Mouse (Mus musculus) right cerebral cortex, postnatal 36 days (tissue): ENCODE measurements at regions not wholly inside any gene's neighbourhood (a gene's known extent, or its start where the extent isn't known, plus 50 kb on each side); places are given as distances from the start of the nearest gene placed in this dataset.
A peak's percentile ranks its signal among the peaks of the same experiment; 100 is the strongest.
"Not testable (repeated sequence)": the region's sequence is repeated elsewhere in the genome, so short reads cannot be mapped to it uniquely, and the experiment has no call there.

Experiments
- DNase-seq, 2 experiments: peaks; one replicate each; pipeline ENCODE4 v3.0.0; 2022; ENCODE audit warnings: low spot score in 2 of 2, mixed read lengths in 1 of 2

DNA sequence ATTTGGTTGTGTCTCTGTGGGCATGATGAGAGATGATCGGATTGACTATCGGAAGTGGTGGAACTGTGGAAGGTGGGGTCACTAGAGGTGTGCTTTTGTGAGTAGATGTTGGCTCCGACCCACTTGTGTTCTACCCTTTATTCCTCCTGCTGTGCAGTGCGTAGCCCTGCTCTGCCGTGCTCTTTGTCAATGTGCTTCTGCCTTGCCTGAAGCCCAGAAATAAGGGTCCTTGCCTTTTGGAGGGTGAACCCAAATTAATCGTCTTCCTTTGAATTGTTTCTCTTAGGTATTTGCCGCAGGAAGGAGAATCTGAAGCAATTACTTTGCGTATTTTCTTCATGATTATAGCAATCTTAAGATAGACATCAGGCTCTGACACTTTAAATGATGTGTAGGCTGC lies 421.6 kb upstream of the Zfp507 start:
- DNase-seq: no peak

GRCm38 (mm10) chr7:36218386-36218785 lies 415.6 kb upstream of the Zfp507 start:
- DNase-seq: no peak

- no peak for DNase-seq
Measured at GRCm38 (mm10) chr7:36210034-36210433, 407.2 kb upstream of the Zfp507 start.

DNA sequence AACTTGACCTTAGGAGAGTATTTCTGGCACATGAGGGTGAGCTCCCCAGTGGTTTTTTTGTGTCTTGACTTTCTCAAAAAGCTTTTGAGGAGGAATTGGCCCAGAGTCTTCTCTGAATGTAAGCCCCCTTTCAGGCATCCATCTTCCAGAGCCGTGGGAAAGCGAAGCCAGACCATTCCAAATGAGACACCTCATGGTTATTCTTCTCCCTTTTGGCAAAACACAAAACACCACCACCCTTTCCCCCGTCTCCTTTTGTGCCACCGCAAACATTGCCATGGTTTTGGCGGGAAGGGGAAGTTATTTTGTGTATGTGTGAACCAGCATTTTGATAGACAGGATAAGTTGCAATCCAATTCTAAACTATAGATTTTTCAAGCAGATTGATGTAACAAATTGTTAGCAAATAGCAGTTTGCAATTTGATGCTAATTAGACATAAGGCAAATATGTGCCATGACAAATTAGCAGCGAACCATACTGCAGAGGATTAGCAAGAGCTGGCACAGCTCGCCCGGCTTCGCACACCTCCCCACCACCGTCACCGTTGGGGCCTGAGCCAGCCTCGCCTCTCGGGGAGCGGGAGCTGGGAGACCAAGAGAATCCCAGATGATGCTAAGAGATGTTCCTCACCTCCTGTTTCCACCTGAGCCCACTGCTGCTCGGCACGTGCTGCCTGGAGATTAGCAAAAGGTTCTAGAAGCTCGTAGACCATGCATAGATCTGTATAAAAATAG lies 404.9 kb upstream of the Zfp507 start:
- DNase-seq: peak; percentile 13 to 54

GRCm38 (mm10) chr7:36198091-36198700 lies 395.4 kb upstream of the Zfp507 start:
- DNase-seq: no peak

DNA sequence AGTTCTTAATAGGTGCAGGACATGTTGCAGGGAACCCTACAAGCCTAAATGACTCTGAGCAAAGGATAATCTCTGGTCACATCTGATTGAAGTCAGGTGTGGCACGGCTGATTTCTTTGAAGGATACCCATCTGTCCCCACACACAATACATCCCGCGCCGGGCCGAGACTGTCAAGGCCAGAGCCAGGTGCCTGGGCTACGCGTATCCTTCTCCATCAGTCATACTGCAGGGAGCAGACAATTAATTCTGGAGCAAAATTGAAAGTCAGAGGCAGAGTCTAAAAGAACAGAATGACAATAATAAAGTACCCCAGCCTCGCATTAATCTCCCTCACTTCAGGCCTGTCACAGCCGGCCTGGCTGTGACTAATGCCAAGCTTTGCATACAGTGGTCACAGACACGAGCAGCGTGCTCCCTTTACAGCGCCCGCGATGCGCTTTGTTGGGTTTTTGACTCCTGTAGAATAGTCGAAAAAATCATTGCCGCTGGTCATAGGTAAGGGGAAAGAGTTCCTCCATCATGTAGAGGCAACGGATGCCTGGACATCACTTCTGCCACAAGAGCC lies 393.4 kb upstream of the Zfp507 start:
- no peak for DNase-seq

GRCm38 (mm10) chr7:36192645-36193044 lies 389.8 kb upstream of the Zfp507 start:
- DNase-seq: no peak

GRCm38 (mm10) chr7:36177947-36178346 lies 375.1 kb upstream of the Zfp507 start:
- DNase-seq: peak in 1 of 2 experiments; percentile 12

- peak in 1 of 2 experiments; percentile 14 for DNase-seq
Measured at GRCm38 (mm10) chr7:36175296-36175695, 372.5 kb upstream of the Zfp507 start.

DNA sequence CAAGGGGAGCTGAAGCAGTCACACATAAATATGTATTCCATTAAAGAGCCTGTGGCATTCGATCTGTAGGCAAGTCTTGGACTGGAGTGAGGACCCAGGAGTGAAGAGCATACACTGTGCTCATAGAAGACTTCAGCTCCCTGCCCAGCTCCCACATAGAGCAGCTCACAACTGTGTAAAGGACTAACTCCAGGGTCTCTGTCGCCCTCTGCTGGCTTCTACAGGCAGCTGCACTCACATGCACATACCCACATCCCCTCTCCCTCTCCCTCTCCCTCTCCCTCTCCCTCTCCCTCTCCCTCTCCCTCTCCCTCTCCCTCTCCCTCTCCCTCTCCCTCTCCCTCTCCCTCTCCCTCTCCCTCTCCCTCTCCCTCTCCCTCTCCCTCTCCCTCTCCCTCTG lies 369.7 kb upstream of the Zfp507 start:
- DNase-seq: not testable (repeated sequence)

DNA sequence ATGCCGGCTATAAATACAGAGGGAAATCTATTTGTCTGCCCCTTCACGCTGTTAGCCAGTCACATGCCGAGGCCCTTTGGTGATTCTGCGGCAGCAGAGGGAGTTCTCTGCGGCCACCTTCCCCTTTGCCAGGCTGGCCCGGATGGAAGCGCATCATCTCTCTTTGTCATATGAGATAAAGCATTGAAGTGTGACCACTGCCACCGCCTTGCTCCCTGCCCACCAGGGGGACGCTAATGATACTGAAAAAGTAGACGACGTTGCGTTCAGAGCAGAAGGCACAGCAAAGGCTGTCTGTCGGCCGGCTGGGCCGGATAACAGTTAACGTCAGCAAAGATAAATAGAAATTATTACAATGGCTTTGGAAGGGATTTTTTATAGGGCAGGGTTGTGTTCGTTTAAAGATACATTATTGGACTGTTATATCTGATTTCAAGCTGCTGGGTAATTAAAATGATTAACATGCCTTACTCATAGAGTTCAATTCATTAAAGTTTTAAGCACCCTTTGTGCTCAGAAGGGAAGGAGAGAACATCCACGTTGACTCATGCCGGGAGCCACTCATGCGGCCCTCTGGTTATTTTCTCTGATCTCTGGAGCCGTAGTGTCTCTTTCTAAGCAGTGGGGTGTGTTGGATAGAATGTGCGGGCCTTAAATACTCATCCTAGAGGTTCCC lies 354.6 kb upstream of the Zfp507 start:
- no peak for DNase-seq

- no peak for DNase-seq
Measured at GRCm38 (mm10) chr7:36156595-36156994, 353.8 kb upstream of the Zfp507 start.

GRCm38 (mm10) chr7:36155576-36155975 lies 352.8 kb upstream of the Zfp507 start:
- DNase-seq: no peak

DNA sequence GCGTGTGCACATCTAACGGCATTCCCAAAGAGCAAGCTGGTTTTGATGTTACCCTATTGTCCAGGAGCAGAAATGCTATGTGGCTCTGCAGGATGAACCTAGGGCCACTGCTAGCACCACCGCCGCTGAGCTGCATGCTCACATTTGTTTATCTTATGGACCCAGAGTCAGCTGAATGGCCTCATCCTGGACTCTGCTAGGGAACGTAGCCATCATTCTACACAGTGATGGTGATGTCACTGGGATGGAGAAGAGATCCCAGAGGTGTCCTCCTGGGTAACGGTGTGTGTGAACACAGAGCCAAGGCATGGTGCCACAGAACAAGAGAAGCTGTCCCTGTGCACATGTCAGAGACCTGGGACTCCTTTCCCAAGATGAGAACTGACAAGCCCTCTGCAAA lies 352.4 kb upstream of the Zfp507 start:
- DNase-seq: no peak

DNA sequence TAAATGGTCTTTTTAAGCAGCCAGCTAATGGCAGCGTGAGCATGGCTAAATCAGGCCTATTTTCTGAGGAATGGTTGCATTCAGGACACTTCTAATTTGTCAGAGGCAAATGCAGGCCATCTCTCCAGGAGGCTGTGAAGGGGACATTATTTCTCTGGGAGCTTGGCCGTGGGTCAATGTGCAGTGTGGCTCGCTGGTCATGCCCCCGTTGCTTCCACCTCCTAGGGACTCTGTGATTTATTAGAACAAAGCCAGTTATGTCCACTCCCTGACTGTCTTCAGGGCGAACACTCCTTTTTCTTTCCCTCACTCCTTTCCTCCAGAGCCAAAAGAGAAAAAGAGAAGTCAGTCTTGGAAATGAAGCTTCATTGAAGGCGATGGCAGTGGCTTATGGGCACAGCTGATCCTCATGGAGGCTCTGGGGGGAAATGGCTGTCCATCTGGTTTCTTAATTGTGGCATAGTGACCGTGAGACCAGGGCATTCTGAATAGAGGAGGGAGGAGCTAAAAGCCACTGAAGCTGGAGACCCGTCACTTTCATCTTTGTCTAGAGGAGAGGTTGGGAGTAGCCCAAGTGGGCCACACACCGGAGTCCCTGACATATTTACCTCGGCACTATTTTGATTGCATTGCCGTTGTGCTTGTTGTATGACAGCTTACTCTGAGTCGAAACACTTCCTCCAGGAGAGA lies 348.2 kb upstream of the Zfp507 start:
- DNase-seq: no peak

DNA sequence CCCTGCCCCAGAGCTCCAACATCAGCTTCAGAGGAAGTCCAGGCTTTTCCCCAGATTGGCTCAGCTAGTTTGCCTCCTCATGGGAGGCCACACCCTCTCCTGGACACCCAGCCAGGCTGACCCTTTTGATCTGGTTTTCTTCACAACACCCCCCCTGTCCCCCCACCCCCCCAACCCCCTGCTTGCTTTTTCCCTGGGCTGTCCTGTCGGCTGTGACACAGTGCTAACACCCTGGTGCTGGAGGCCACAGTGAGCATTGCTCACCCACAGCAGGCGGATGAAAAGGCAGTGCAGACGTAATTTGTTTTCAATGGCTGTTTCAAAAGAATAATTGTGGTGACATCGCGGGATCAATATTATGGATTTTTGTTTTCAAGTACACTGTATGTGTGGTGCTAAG lies 333.8 kb upstream of the Zfp507 start:
- no peak for DNase-seq

DNA sequence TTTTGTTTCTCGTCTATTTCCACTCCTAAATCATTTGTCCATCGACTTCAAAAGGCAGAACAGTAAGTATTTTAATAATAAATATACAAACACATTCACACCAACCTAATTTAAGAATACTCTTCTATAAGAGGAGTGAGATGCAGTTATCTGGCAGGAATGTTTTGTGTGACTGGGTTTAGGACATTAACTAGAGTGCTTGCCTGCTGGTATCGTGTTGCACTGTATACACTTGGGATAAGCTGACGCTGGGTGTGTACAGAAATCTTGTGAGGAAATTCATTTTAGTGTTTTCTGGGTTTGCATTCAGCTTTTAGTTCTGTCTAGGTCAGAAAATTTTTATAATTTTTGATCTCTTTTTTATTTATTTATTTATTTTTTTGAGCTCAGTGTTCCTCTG lies 331.8 kb upstream of the Zfp507 start:
- no peak for DNase-seq

GRCm38 (mm10) chr7:36133658-36134143 lies 330.9 kb upstream of the Zfp507 start:
- no peak for DNase-seq

DNA sequence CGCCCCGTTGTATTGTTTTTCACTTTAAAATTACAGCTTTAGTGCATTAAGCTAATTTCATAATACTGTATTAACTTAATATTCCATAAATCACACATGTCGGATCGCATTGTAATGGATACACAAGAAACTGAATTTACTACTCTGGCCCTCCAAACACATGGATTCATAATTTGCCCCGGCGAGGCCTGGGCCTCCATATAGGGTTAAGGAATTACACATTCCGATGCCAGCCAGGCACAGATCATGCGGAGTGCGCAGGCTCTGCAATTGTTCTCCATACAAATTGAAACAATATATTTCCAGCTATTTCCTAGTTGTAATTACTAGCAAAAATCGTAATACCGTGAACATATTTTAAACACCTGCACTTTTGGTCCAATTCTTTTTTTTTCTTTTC lies 330.2 kb upstream of the Zfp507 start:
- DNase-seq: no peak

- no peak for DNase-seq
Measured at GRCm38 (mm10) chr7:36132569-36132968, 329.8 kb upstream of the Zfp507 start.

DNA sequence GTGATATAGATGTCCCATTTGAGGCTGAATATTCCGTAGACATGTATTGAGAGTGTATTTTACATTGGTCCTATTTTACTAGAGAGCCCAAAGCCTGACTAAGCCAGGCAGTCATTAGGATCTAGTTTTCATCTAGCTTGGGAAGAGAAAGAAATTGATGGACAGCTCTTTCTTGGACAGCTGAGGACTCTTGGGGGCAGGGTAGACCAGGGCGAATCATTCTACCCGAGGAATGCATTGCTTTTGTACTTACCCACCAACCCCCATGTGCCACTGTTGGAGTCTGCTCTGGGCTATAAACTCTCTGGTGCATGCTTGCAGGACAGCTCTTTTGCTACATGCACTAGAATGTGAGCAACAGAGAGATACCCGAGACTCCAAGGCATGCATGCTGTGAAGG lies 294.3 kb upstream of the Zfp507 start:
- no peak for DNase-seq
